Mouse (Mus musculus) midbrain, postnatal 0 days (tissue): ENCODE measurements around the gene Olfr322. TPM values are rescaled to one million over a fixed set of nuclear protein-coding genes. Genes with fewer than 3 reads are reported as not detected.

Experiments
- ATAC-seq: fragments of 200-750 bp; cut with Nextera tagmentation; 2 replicates; pipeline ENCODE4 v1.8.0; 2017; ENCODE audit warnings: moderate number of reproducible peaks, mild to moderate bottlenecking, moderate TSS enrichment, moderate library complexity; ENCODE audit not compliant: low FRiP score
- DNase-seq: peaks from one replicate; pipeline ENCODE4 v3.0.0-alpha.2; 2015; ENCODE audit warnings: low spot score
- H3K27ac ChIP-seq: fragments of 300-500 bp; sonication (generic); 2 replicates; pipeline ENCODE4 v1.5.1; 2014; ENCODE audit warnings: low read depth, mild to moderate bottlenecking, low read length, mixed read lengths
- H3K27me3 ChIP-seq: fragments of 300-500 bp; sonication (generic); 2 replicates; pipeline ENCODE4 v1.6.1; 2014; ENCODE audit warnings: low read length, control low read depth, mixed read lengths; ENCODE audit not compliant: insufficient read depth
- H3K36me3 ChIP-seq: fragments of 300-500 bp; sonication (generic); 2 replicates; pipeline ENCODE4 v1.6.1; 2014; ENCODE audit warnings: low read length, control low read depth, mixed read lengths; ENCODE audit not compliant: insufficient read depth
- H3K4me1 ChIP-seq: fragments of 300-500 bp; sonication (generic); 2 replicates; pipeline ENCODE4 v1.6.1; 2014; ENCODE audit warnings: mild to moderate bottlenecking, control low read depth, antibody characterized with exemption, low read length, mixed read lengths; ENCODE audit not compliant: insufficient read depth
- H3K4me2 ChIP-seq: fragments of 300-500 bp; sonication (generic); 2 replicates; pipeline ENCODE4 v1.6.1; 2014; ENCODE audit warnings: low read depth, mild to moderate bottlenecking, low read length, mixed read lengths; ENCODE audit not compliant: poor library complexity, severe bottlenecking
- H3K4me3 ChIP-seq: fragments of 300-500 bp; sonication (generic); 2 replicates; pipeline ENCODE4 v1.5.1; 2014; ENCODE audit warnings: low read depth, mild to moderate bottlenecking, low read length, moderate library complexity
- H3K9ac ChIP-seq: fragments of 300-500 bp; sonication (generic); replicated peaks from 2 replicates; pipeline ENCODE4 v1.6.1; 2014; ENCODE audit warnings: mild to moderate bottlenecking, low read length, moderate library complexity, mixed read lengths; ENCODE audit not compliant: poor library complexity, severe bottlenecking
- H3K9me3 ChIP-seq: fragments of 300-500 bp; sonication (generic); 2 replicates; pipeline ENCODE4 v1.6.1; 2016; ENCODE audit warnings: low read length, control low read depth
- CTCF ChIP-seq: IDR thresholded peaks from 2 replicates; pipeline ENCODE4 v1.5.1; 2016; ENCODE audit warnings: antibody characterized with exemption, mild to moderate bottlenecking
- WGBS: fragments of 180-500 bp; shearing (Covaris S2); extraction: QIAGEN DNeasy Blood & Tissue Kit; methylation state at CpG from one replicate; pipeline ENCODE4 v1.1.7; 2014; 5-methylcytosine and 5-hydroxymethylcytosine counted together
- polyA plus RNA-seq: library from polyadenylated mRNA; unstranded; fragments of >200 nt; fragmentation: Nextera tagmentation; extraction: Ambion mirVana; gene quantifications from 2 replicates; pipeline ENCODE4 v1.2.1, GENCODE M21; 2015
- total RNA-seq: library from RNA; depleted of rRNA; stranded (reverse); fragments of >200 nt; gene quantifications from 2 replicates; pipeline ENCODE4 v1.2.3, GENCODE M21; 2014; rRNA removed

The Olfr322 gene
- total RNA-seq: not detected in 2 replicates
- not detected in 2 replicates for polyA plus RNA-seq

DNA sequence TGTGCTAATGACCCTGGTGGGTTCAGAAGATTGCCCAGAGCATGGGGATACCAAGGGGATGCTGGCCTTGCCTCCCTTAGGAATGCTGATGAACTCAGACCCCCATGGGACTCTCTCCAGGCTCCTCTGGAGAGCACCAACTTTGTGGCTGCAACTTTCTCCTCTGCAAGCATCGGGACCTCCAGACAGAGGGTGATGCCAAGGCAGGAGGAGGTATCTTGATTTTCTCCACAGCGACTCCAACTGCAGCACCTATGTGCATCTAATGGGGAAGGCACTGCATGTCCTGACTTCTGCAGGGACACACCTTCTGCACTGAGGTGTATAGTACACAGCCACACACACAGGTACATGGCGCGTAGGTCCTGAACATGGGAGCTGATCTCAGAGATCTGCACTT is at the start of gene Olfr322:
Gene Olfr322, plus strand, starts transcription at position 187 of the 400 bp plus-strand sequence.
- no peak for TF ChIP-seq CTCF
- DNase-seq (no peak), ATAC-seq (no peak)
- Histone ChIP-seq H3K4me1 (no peaks in the 10 kb centered on the region), H3K4me2 (no peak within 1 kb of the TSS), H3K27ac (no peak within 1 kb of the TSS), H3K27me3 (no peaks in the 10 kb centered on the region), H3K4me3 (no peak within 1 kb of the TSS), H3K9ac (no peak within 1 kb of the TSS), H3K36me3 (no peaks in the 10 kb centered on the region), H3K9me3 (no peaks in the 10 kb centered on the region)
- WGBS: 86% methylated on average over 4 of the region's 4 CpGs

DNA sequence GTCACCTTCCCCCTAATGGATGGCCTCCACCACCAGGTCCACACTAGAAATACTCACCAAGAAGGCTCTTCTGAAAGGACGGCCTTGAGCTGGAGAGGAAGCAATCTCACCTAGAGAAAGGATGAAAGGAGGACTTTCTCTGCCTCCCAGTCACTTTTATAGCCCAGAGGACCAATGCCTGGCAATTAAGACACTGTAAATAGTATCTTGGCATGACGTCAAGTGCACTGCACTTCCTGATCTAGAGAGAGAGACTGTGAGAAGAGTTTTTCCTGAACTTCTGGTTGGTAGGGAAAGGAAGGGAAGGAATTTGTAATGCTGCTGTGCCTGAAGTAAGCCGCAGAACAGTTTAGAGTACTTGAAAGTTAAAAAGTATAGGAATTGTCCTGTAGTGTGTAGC is 45.2 kb upstream of the Olfr322 start:
- WGBS: 86% methylated on average over 3 of the region's 3 CpGs
- H3K4me2 ChIP-seq: no peak overlapping the region
- ATAC-seq: no peak

DNA sequence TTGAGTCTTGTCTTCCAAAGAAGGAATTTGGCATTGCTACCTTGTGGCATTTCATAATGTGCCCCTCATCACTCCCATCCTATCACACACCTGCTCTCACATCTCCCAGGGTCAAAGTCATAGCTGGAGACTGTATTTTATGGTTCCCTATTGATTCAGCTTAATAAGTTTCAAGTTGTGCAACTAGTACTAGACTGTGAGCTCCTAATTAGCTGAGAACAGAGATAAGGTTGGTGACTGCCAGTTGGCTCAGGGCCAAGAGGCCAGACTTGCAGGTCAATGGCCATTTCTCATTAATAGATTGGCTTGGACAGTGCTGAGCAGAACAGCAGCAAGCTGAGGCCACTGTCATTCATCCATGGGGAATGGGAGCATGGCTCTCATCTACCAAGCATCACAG is 44.1 kb upstream of the Olfr322 start:
- no peak overlapping the region for H3K4me3 ChIP-seq
- no peak overlapping the region for H3K27ac ChIP-seq
- ATAC-seq (no peak), DNase-seq (no peak)
- no peaks in the 10 kb centered on the region for H3K9me3 ChIP-seq
- no peak for TF ChIP-seq CTCF
- H3K4me1 ChIP-seq: no peaks in the 10 kb centered on the region; the same call in 1 of the 2 replicates
- H3K4me2 ChIP-seq: no peak overlapping the region
- H3K36me3 ChIP-seq: no peaks in the 10 kb centered on the region
- no peaks in the 10 kb centered on the region for H3K27me3 ChIP-seq
- no peak overlapping the region for H3K9ac ChIP-seq

More for the DNA sequence above, 45.2 kb upstream of the Olfr322 start:
- H3K9ac ChIP-seq: no peak overlapping the region
- no peaks in the 10 kb centered on the region; the same call in 1 of the 2 replicates for H3K4me1 ChIP-seq
- DNase-seq: no peak
- H3K27ac ChIP-seq: no peak overlapping the region
- H3K27me3 ChIP-seq: no peaks in the 10 kb centered on the region
- H3K36me3 ChIP-seq: no peaks in the 10 kb centered on the region
- no peaks in the 10 kb centered on the region for H3K9me3 ChIP-seq
- TF ChIP-seq CTCF: no peak
- no peak overlapping the region for H3K4me3 ChIP-seq

DNA sequence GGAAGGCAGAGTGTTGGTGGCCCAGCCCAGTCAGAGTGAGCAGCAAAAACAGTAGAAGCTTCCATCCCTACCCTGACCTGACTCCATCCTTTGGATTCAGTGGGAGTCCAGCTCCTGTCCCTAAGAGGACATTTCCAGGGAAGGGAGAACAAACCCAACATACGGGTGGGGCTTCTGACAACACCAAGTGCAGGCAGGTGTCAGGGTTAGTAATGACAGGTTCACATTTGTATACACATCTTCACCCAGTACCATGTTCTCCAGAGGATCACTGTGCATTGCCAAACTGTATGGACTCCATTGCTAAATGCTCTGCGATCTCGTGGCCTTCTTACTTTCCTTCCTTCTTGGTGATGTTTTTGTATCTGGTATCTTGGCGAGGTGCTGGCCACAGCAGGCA is 42.6 kb upstream of the Olfr322 start, which contains the start of gene 2210407C18Rik:
Gene 2210407C18Rik, minus strand, starts transcription at position 101 of the 400 bp plus-strand sequence.
- Histone ChIP-seq H3K9ac (no peak within 1 kb of the TSS), H3K4me3 (no peak within 1 kb of the TSS), H3K4me2 (no peak within 1 kb of the TSS), H3K27ac (no peak within 1 kb of the TSS), H3K27me3 (no peaks in the 10 kb centered on the region), H3K36me3 (no peaks in the 10 kb centered on the region), H3K4me1 (no peaks in the 10 kb centered on the region; the same call in 1 of the 2 replicates), H3K9me3 (no peaks in the 10 kb centered on the region)
- 93% methylated on average over 4 of the region's 4 CpGs for WGBS
- ATAC-seq (no peak), DNase-seq (no peak)
- no peak for TF ChIP-seq CTCF

DNA sequence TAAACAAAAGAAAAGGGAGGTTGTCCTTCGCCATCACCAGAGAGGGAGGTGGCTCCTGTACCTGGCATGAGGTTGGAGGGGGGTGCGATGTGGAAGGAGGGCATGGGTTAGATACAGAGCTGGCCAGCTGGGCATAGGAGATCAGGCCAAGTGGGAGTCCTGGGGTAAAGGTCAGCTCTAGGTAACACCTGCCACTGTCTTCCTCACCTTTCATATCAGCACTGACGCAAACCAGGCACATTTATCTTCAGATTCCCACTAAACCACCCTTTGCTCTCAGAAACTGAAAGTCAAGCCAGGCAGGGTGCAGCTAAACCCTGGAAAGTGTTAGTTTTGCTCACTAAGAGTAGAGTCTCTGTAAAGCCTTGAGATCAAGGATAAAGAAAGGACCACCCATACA is 40.2 kb upstream of the Olfr322 start:
- no peaks in the 10 kb centered on the region for H3K9me3 ChIP-seq
- no peak for ATAC-seq
- H3K27ac ChIP-seq: no peak overlapping the region
- H3K4me2 ChIP-seq: no peak overlapping the region
- no peaks in the 10 kb centered on the region; the same call in 1 of the 2 replicates for H3K4me1 ChIP-seq
- H3K27me3 ChIP-seq: no peaks in the 10 kb centered on the region
- no peak overlapping the region for H3K4me3 ChIP-seq
- no peak for TF ChIP-seq CTCF
- H3K36me3 ChIP-seq: no peaks in the 10 kb centered on the region
- no peak overlapping the region for H3K9ac ChIP-seq
- DNase-seq: no peak
- WGBS: 79% methylated on average over 3 of the region's 3 CpGs

DNA sequence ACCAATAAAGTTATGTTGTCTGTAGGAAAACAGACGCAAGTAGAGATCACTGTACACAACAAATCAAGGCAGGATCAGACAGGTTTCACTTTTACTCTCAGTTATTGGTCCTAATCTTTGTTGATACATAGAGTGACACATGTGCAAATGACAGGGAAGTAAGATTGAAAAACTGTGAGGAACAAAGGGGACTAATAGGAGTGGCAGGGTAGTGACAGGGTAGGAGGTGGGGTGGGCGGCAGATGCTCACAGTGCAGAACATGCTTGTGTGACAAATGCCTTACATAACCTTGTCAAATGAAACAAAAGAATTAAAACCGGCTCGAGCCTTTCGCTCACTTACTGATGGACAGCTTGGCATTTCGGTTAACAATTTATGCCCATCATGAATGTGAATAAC is 39.8 kb upstream of the Olfr322 start:
- no peaks in the 10 kb centered on the region; the same call in 1 of the 2 replicates for H3K4me1 ChIP-seq
- TF ChIP-seq CTCF: no peak
- no peak overlapping the region for H3K4me3 ChIP-seq
- no peak overlapping the region for H3K9ac ChIP-seq
- no peak for ATAC-seq
- no peaks in the 10 kb centered on the region for H3K36me3 ChIP-seq
- 44% methylated on average over 6 of the region's 6 CpGs for WGBS
- no peak overlapping the region for H3K4me2 ChIP-seq
- H3K27ac ChIP-seq: no peak overlapping the region
- no peaks in the 10 kb centered on the region; the same call in 1 of the 2 replicates for H3K27me3 ChIP-seq
- no peaks in the 10 kb centered on the region for H3K9me3 ChIP-seq
- no peak for DNase-seq
